Mouse (Mus musculus) left cerebral cortex, postnatal 10 days (tissue): ENCODE measurements around the gene Lhfp. TPM values are rescaled to one million over a fixed set of nuclear protein-coding genes. Genes with fewer than 3 reads are reported as not detected.
A peak's percentile ranks its signal among the peaks of the same experiment; 100 is the strongest.

Experiments used
- DNase-seq, 2 experiments: peaks; one replicate each; pipeline ENCODE4 v3.0.0; 2021 to 2022; ENCODE audit warnings: low spot score in 2 of 2, mixed read lengths in 1 of 2; ENCODE audit errors: extremely low spot score in 1 of 2
- intact Hi-C: fragments of 180-260 bp; cut with DNase I; formaldehyde crosslinking; loops from one replicate; pipeline ENCODE4 v1.15.1; 2025
- total RNA-seq, 2 experiments: library from RNA; stranded (reverse); gene quantifications; 2 replicates each; pipeline ENCODE4 v1.2.3; 2021

Lhfp gene
- total RNA-seq, 2 experiments from 2014 or later, result 39.1 to 43.8 TPM

GRCm38 (mm10) chr3:53202698-53203097 lies 161.4 kb downstream of the Lhfp start:
- intact Hi-C loops, result no loop called here
- no peak for DNase-seq

- DNase-seq, result no peak
- intact Hi-C loops, result no loop called here
Measured at GRCm38 (mm10) chr3:53203656-53204055, 162.3 kb downstream of the Lhfp start.

DNA sequence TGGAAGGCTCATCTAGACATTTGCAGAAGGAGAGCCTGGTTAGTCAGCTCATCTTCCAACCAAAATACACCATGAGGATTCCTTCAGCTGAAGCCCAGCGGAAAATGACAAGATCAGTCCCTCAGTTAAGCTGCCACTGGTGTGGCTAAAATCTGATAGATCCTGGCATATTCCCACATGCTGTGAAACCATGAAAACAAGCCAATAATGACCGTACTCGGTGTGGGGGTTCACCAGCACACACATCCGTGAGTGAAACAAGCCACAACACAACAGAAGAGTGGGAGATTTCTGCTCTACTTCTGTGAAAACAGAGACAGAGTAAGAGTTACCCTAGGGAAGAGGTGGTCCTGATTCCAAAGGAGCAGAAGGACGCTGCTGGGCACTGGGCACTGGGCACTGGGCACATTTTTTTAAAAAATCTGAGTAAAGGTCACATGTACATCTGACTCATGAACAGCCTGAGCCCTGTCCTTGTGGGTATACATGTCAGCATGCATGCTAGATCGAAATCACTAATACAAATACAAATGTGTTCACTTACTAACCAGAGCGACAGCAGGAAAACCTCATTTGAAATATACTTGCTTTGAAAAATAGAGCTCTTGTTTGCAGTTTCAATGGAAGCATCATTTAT lies 163.1 kb downstream of the Lhfp start:
- intact Hi-C loops, result no loop called here
- no peak for DNase-seq

DNA sequence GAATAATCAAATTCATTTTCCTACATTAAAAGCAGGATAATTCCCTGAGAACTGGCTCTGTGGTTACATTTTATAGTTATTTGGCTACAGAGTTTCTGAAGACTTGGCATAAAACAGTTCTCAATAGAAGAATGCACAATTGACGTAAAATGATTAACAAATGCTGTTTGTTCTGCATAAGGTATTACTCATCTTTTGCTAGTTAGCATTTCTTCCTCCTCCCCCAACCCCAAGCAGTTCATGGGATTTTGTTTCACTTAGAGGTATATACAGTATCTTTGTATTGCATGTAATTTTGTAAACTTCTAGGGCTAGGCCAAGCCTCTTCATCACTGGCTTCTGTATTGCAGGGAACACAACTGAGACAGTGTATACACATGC lies 163.6 kb downstream of the Lhfp start:
- DNase-seq, result no peak
- intact Hi-C loops, result no loop called here

DNA sequence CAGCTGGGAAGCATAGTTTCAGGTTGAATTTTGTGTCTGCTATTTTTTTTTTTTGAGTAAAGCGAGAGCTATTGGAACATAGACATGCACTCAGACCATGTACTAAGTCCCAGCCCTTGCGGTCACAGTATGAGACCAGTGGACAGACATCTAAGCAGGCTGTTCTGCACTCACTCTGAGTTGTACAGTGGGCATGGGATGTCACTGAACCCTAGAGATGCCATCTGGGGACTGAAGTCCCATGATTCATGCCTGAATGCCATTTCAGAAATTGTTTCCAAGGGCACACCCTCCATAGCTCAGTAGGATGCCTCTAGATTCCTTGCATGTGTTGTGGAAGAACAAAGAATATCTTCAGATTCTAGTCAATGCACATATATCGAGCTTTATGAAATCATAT lies 164.4 kb downstream of the Lhfp start:
- intact Hi-C loops, result no loop called here

DNA sequence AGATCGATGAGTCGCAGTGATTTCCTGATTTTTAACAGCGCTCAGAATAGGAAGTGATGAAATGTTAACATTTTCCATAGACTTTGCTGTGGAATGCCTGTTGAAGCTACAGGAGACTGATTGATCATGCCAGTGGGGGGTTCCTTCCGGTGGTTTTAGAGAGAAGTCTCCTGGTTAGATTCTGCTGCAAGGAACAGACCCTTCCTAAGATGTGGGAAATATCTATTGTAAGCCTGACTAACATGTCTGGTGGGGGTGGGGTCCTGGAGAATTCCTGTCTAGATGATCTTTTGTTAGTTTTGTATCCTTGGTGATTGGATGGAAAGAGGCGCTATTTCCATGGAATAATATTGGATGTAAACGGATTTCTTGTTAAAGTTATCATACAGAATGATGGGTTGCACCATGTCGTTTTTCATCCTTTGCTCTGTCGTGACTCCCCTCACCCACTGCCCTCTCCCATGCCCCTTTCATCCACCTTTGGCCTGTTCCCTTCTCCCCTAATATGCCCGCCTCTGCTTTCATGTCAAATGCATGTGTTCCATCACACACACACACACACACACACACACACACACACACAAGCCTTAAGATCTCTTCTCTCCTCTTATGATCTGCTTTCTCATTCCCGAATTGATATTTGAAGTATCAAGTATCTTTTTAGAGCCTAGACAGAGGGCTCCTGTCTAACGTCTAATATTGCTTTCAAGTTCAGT lies 165.3 kb downstream of the Lhfp start:
- intact Hi-C loops, result no loop called here
- DNase-seq, result no peak

More for the DNA sequence above, 164.4 kb downstream of the Lhfp start:
- DNase-seq, result no peak

GRCm38 (mm10) chr3:53207225-53207528 lies 165.8 kb downstream of the Lhfp start:
- intact Hi-C loops, result no loop called here
- DNase-seq, result no peak

GRCm38 (mm10) chr3:53210691-53211526 lies 169.6 kb downstream of the Lhfp start:
- DNase-seq, result no peak
- intact Hi-C loops, result no loop called here

- intact Hi-C loops, result no loop called here
- no peak for DNase-seq
Measured at GRCm38 (mm10) chr3:53212599-53212998, 171.3 kb downstream of the Lhfp start.

DNA sequence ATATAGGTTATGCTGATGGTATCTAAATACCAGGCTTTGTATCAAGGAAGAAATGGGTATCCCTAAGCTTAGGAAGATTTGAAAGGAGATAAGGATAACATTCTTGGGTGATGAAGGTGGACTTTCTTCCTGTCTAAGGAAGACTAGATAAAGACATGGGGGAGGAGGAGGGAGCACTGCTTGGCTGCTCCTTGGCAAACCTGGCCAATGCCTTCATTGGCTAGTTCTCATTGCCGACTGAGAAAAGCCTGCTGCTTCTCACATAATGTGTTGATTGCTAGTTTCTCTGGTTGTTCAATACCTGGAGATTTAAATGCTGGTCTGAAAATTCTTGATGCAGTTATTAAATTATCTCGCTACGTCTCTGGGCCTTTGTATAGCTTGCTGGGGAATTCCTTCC lies 172.0 kb downstream of the Lhfp start:
- intact Hi-C loops, result no loop called here
- no peak for DNase-seq

DNA sequence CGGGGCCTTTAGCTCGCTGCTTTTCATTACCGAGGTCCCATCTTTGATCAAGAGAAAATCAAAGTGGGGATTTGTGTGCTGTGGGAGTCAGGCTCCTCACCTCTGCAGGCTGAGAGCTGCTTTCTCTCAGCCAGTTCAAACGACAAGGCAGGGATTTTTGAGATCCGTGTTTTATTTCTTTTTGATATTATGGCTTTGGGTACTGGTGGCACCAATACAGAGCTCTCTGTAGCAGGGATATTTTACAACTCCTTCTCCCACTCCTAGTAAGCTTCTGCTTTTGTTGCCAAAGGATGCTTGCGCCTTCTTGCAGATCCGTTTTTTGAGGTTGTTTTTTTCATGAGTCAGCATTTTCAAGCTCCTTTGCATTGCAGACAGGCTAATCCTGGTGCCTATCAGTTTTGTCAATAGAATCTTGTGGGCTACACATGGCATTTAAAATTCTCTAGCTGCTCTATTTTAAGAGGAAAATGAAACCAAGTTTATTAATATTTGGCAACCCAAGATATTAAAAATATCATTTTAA lies 172.5 kb downstream of the Lhfp start:
- no peak for DNase-seq
- intact Hi-C loops, result no loop called here

DNA sequence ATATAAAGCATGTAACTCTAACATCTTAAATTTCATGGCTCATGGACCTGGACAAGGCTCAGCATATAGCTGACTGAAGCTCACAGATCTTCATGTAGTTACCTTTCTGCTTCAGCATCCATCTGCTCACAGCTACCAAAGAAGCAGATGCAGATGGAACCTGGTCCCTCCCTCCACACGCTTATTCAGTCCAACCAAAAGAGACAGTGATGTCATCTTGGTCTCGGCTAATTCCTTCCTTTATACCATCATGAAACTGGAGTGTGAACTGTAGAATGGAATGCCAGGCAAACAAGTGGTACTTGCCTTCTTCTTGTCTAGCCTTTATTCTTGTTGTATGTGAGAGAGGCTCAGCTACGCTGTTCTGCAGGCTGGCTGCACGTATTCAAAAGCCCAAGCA lies 173.1 kb downstream of the Lhfp start:
- intact Hi-C loops, result no loop called here

DNA sequence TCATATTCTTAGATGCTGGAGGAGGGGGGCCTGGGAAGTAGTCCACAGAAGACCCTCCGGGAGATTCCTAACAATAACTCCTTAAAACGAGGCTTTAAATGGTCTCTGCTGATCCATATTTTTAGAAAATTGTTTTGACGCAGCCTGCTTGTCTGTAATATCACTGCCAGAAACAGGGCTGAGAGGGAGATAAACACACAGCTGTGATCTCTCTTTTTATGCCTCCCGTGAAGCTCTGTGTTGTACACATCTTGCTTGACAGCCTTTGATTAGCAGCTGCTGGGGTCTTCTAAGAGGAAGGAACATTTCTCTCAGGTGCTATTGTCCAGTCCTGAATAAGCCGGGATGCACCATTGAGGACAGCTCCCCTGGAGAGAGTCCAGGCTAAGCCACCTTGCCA lies 176.4 kb downstream of the Lhfp start:
- intact Hi-C loops, result no loop called here
- no peak for DNase-seq

More for the DNA sequence above, 173.1 kb downstream of the Lhfp start:
- no peak for DNase-seq

- DNase-seq, result no peak
- intact Hi-C loops, result no loop called here
Measured at GRCm38 (mm10) chr3:53221531-53222272, 180.4 kb downstream of the Lhfp start.

DNA sequence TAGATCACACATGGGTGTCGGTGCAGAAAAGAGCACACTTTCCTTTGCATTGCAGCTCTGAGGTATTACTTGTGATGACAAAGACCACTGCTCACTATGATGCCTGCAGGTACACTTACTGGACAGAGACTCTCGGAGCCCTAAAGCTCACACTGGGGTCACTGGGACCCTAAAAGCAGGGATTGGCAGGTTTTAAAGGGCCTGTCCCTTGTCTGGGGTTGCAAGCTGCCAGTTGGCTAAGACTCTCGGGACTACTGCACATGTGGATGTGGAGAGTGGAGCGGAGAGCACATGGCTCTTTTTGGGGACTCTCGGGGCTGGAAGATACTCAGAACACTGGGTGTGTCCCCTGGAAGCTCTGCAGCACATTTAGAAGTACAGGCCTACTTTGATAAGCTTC lies 182.8 kb downstream of the Lhfp start:
- intact Hi-C loops, result no loop called here
- no peak for DNase-seq

- peak in 1 of 2 experiments; percentile 18 for DNase-seq
- intact Hi-C loops, result no loop called here
Measured at GRCm38 (mm10) chr3:53225774-53226173, 184.4 kb downstream of the Lhfp start.

DNA sequence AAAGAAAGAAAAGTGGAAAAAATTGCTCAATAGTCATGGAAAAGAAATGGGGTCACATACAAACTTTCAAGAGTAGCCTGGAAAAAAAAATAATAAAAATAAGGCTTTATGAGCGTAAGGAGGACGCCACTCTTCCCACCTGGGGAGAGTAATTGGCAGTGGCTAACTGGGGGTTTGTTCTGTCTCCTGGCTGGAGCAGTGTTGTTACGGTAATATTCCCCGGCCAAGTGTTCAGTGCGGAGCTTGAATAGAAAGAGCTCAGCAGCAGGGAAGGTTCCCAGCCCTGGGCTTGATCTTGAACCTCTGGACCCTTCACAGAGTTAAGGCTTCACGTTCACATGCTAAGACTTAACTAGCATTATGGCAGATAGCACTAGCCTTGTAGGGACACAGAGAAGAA lies 184.9 kb downstream of the Lhfp start:
- DNase-seq, result no peak
- intact Hi-C loops, result no loop called here

DNA sequence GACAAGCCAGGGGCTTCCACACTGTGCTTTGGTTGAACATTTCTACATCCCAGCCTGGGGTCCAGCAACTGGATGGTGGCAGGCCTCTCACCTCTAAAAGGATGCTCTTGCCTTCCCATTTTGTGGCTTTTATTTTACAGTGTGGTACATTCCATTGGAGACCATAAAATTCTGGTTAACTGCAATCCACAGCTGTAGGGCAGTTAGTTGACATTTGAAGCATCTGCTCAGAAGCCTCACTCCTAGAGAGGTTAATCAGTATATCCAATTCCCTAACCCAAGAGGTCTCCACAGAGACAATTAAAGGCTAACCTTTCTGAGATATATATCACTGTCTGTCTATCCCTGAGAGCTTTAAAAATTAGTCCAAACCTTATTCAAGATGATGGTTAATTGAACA lies 186.5 kb downstream of the Lhfp start:
- intact Hi-C loops, result no loop called here
- DNase-seq, result no peak

GRCm38 (mm10) chr3:53230562-53230961 lies 189.2 kb downstream of the Lhfp start:
- DNase-seq, result no peak
- intact Hi-C loops, result no loop called here
